Mouse (Mus musculus) spleen, adult 2 months (tissue): ENCODE measurements around the gene Vps53.

Experiments used
- CTCF ChIP-seq: fragments of 200-500 bp; IDR thresholded peaks from 2 replicates; pipeline ENCODE4 v1.5.1; 2011; ENCODE audit warnings: mild to moderate bottlenecking, inconsistent platforms; ENCODE audit not compliant: insufficient read depth, insufficient read length, insufficient replicate concordance; ENCODE audit errors: extremely low read depth
- POLR2A ChIP-seq: fragments of 200-500 bp; IDR thresholded peaks from 2 replicates; pipeline ENCODE4 v1.6.1; 2011; ENCODE audit warnings: low read depth, low read length, inconsistent platforms

- TF ChIP-seq POLR2A (no peak), CTCF (no peak)
Observed at GRCm38 (mm10) chr11:76050509-76050908, 128.9 kb downstream of the Vps53 start.
